Mouse (Mus musculus): ENCODE measurements around the gene H2al3.

H2al3 gene

GRCm38 (mm10) chrX:9849403-9849802 is at the start of gene H2al3:
Gene H2al3 (plus strand): TSS chrX:9849703.
- DNase-seq (ENCODE audit: low spot score), result no peak

GRCm38 (mm10) chrX:9810101-9810500 is 39.4 kb upstream of the H2al3 start:
- no peak for DNase-seq (ENCODE audit: low spot score)

- no peak for DNase-seq (ENCODE audit: low spot score)
Measured at GRCm38 (mm10) chrX:9812469-9812868, 37.0 kb upstream of the H2al3 start.

- DNase-seq (ENCODE audit: low spot score), result no peak
Measured at GRCm38 (mm10) chrX:9834779-9835178, 14.7 kb upstream of the H2al3 start.

DNA sequence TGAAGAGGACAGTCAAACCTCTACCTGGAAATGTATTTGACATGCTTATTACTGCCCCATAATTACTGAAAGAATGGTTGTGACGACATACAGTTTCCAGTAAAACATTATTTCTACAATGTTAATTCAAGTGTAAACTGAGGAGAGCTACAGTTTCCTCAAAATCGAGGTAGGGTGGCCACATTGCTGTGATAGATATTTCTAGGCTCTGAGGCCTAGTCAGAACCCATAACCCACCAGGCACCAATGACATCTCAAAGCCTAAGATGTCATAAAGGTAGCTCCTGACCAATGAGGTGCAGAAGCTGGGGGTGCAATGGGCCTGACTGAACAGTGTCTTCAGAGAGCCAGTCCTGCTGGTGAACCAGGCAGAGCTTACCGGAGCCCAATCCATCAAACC is 2.9 kb upstream of the H2al3 start, which contains the start of gene Hypm:
TSS of gene Hypm (plus strand) at position 301 of the 400 bp plus-strand sequence.
- DNase-seq (ENCODE audit: low spot score), result no peak

GRCm38 (mm10) chrX:9861859-9862258 is 12.4 kb downstream of the H2al3 start:
- no peak for DNase-seq (ENCODE audit: low spot score)

- DNase-seq (ENCODE audit: low spot score), result no peak
Measured at GRCm38 (mm10) chrX:9875519-9875918, 26.0 kb downstream of the H2al3 start.

DNA sequence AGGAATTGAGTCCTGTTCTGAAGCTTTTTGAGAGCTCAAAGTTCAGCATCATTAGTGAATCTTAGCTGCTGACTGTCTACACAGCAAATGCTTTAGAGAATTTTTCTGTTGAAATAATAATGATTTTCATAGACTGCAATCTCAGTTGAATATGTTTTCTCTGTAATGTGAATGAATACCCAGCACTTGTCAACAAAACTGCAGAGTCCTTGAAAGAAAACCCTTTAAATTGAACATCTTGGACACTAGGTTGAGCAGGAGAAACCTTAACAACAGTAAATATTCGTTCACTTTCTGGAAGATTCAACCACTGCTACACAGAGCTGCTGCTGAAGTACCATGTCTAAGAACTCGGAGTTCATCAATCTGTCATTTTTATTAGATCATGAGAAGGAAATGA is 35.8 kb downstream of the H2al3 start, which contains the start of gene Sytl5:
TSS of gene Sytl5 (plus strand) at position 301 of the 400 bp plus-strand sequence.
- no peak for DNase-seq (ENCODE audit: low spot score)

Measured in layer of hippocampus, adult 11-12 months (tissue).